Mouse (Mus musculus): ENCODE results near the gene Msx2. TPM values are rescaled to one million over a fixed set of nuclear protein-coding genes. Genes with fewer than 3 reads are reported as not detected.

Msx2 gene
- polyA plus RNA-seq (2014; fragmentation: Nextera tagmentation; extraction: Ambion mirVana), result 23.0 and 25.0 TPM in 2 replicates

DNA sequence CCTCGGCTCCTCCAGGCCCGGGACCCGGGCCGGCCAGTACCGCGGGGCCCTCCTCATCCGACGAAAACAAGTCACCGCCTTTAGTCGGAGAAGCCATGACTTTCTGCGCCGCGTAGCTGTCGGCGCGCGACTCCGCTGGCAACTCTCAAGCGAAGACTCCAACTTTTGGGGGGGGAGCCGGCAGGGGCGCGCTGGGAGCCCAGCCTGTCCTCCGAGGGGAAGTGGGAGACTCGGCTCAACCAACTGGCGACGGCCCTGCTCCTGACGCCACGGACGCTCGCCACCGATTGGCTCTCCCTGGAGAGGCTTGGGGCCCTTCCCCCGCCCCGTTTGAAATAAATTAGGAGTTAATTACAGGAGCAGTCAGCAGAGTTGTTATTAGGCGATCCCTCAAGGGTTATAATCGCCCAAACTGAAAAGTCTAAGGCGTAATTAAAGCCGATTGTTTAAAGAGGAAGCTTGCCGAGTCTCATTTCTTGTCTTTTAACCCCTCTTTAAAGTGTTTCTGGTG, at the start of gene Msx2:
TSS of gene Msx2 (minus strand) at position 461 of the 511 bp plus-strand sequence.
- H3K9me3 ChIP-seq (ENCODE audit: control insufficient read depth, low read length), result no peaks in the 10 kb centered on the region
- peaks cover 20% of the 10 kb centered on the region for H3K4me1 ChIP-seq (ENCODE audit: control insufficient read depth, insufficient read depth, low read length)
- peak within 1 kb of the TSS; percentile 44 for H3K4me3 ChIP-seq (ENCODE audit: low read depth, low read length)
- H3K27me3 ChIP-seq (ENCODE audit: control insufficient read depth, insufficient read depth, low read length), result peaks cover 97% of the 10 kb centered on the region
- DNase-seq (ENCODE audit: low spot score, missing footprints), result peak; percentile 96
- H3K4me2 ChIP-seq, result peak within 1 kb of the TSS; percentile 73
- under 1% methylated on average over 38 of the region's 38 CpGs for WGBS
- H3K9ac ChIP-seq (ENCODE audit: low read length), result peak within 1 kb of the TSS; percentile 61
- ATAC-seq (ENCODE audit: low FRiP score), result peak; percentile 88
- H3K27ac ChIP-seq (ENCODE audit: low read depth, low read length), result no peak within 1 kb of the TSS
- H3K36me3 ChIP-seq (ENCODE audit: control insufficient read depth, insufficient read depth, low read length), result no peaks in the 10 kb centered on the region

DNA sequence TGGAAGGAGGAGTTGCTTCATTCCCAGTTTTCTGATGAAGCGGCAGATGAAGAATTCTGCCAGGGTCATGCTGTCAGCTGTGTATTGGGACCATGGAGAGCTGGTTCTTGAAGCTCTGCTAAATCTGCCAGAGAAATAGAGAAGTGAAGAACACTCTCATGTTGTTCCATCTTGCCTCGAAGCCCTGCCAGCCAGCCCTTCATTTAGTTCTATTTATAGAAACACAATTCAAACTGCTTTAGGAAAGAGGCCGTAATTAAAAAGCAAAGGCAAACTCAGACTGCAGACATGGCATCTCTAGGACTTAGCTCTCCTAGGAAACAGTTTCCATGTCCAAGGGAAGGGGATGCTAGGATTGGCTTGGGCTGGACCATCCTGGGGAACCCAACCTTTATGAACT, 48.6 kb upstream of the Msx2 start:
- no peaks in the 10 kb centered on the region for H3K36me3 ChIP-seq (ENCODE audit: control insufficient read depth, insufficient read depth, low read length)
- H3K4me3 ChIP-seq (ENCODE audit: low read depth, low read length), result no peak overlapping the region
- H3K4me2 ChIP-seq, result no peak overlapping the region
- H3K4me1 ChIP-seq (ENCODE audit: control insufficient read depth, insufficient read depth, low read length), result no peaks in the 10 kb centered on the region
- H3K9ac ChIP-seq (ENCODE audit: low read length), result no peak overlapping the region
- H3K27me3 ChIP-seq (ENCODE audit: control insufficient read depth, insufficient read depth, low read length), result no peaks in the 10 kb centered on the region; the same call in 1 of the 2 replicates
- ATAC-seq (ENCODE audit: low FRiP score), result no peak
- no peaks in the 10 kb centered on the region for H3K9me3 ChIP-seq (ENCODE audit: control insufficient read depth, low read length)
- 84% methylated on average over 3 of the region's 3 CpGs for WGBS
- no peak overlapping the region for H3K27ac ChIP-seq (ENCODE audit: low read depth, low read length)
- DNase-seq (ENCODE audit: low spot score, missing footprints), result no peak

- Histone ChIP-seq H3K4me1 (ENCODE audit: control insufficient read depth, insufficient read depth, low read length) (no peaks in the 10 kb centered on the region), H3K9ac (ENCODE audit: low read length) (no peak overlapping the region), H3K4me3 (ENCODE audit: low read depth, low read length) (no peak overlapping the region), H3K9me3 (ENCODE audit: control insufficient read depth, low read length) (no peaks in the 10 kb centered on the region), H3K27ac (ENCODE audit: low read depth, low read length) (no peak overlapping the region), H3K36me3 (ENCODE audit: control insufficient read depth, insufficient read depth, low read length) (no peaks in the 10 kb centered on the region), H3K27me3 (ENCODE audit: control insufficient read depth, insufficient read depth, low read length) (no peaks in the 10 kb centered on the region), H3K4me2 (no peak overlapping the region)
- ATAC-seq (ENCODE audit: low FRiP score) (no peak), DNase-seq (ENCODE audit: low spot score, missing footprints) (no peak)
- WGBS, result 53% methylated on average over 12 of the region's 12 CpGs
Measured at GRCm38 (mm10) chr13:53520343-53520937, 47.6 kb upstream of the Msx2 start.

DNA sequence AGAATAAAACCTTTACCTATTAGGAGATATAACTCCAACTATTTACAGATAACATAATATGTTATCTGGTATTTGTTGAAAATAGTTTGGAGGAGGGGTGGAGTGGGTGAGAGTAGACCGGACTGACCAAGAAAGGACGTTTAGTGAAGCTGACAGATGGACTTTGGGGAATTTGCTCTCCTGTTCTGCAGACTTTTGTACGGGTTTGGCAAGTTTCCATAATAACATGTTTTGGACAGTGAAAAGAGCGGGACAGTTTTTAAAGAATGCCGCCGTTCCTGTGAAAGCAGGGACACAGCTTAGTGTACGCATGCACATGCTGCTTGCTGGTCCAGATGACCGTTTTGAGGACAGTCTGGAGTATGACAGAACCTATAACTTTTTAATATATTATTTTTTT, 46.9 kb upstream of the Msx2 start:
- no peaks in the 10 kb centered on the region for H3K36me3 ChIP-seq (ENCODE audit: control insufficient read depth, insufficient read depth, low read length)
- no peak for DNase-seq (ENCODE audit: low spot score, missing footprints)
- no peak overlapping the region for H3K27ac ChIP-seq (ENCODE audit: low read depth, low read length)

DNA sequence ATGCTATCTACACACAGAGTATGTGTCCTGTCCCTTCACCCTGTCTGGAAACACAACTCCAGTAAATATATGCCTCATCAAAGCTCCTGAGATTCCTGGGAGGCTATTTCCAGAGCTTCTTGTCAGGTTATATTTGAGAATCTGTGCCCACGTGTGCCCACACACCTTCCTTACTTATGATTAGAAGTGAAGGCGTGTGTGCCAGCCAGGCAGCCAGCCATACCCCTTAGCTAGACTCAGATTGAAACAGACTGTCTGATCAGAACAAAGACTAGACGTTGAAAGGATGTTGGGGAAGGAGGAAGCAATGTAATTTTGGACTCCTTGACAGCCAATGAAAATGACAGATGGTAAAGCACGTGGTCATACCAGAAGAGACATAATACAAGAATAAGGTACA, 45.4 kb upstream of the Msx2 start:
- H3K4me2 ChIP-seq, result no peak overlapping the region
- ATAC-seq (ENCODE audit: low FRiP score) (no peak), DNase-seq (ENCODE audit: low spot score, missing footprints) (no peak)
- WGBS, result 80% methylated on average over 4 of the region's 4 CpGs
- H3K9ac ChIP-seq (ENCODE audit: low read length), result no peak overlapping the region
- no peaks in the 10 kb centered on the region for H3K27me3 ChIP-seq (ENCODE audit: control insufficient read depth, insufficient read depth, low read length)
- no peak overlapping the region for H3K27ac ChIP-seq (ENCODE audit: low read depth, low read length)
- H3K4me3 ChIP-seq (ENCODE audit: low read depth, low read length), result no peak overlapping the region
- H3K4me1 ChIP-seq (ENCODE audit: control insufficient read depth, insufficient read depth, low read length), result no peaks in the 10 kb centered on the region
- H3K36me3 ChIP-seq (ENCODE audit: control insufficient read depth, insufficient read depth, low read length), result no peaks in the 10 kb centered on the region
- no peaks in the 10 kb centered on the region for H3K9me3 ChIP-seq (ENCODE audit: control insufficient read depth, low read length)

More for the DNA sequence above, 46.9 kb upstream of the Msx2 start:
- Histone ChIP-seq H3K27me3 (ENCODE audit: control insufficient read depth, insufficient read depth, low read length) (no peaks in the 10 kb centered on the region), H3K9me3 (ENCODE audit: control insufficient read depth, low read length) (no peaks in the 10 kb centered on the region), H3K4me2 (no peak overlapping the region), H3K4me3 (ENCODE audit: low read depth, low read length) (no peak overlapping the region), H3K4me1 (ENCODE audit: control insufficient read depth, insufficient read depth, low read length) (no peaks in the 10 kb centered on the region), H3K9ac (ENCODE audit: low read length) (no peak overlapping the region)
- ATAC-seq (ENCODE audit: low FRiP score), result no peak
- 81% methylated on average over 8 of the region's 8 CpGs for WGBS

DNA sequence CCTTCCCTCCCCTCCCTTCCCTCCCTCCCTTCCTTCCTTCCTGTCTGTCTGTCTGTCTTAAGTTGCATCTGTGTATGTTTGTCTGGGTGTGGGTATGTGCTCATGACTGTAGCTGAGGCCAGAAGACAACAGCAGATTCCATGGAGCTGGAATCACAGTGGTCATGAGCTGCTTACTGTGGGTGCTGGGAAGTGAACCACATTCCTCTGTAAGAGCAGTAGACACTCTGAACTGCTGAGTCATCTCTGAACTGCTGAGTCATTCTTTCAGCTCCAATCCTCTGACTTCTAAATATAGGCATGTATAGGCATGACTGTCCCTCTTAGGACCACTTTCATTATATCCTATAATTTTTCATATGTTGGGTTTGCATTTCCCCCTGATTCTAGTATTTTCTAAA, 41.7 kb upstream of the Msx2 start:
- no peaks in the 10 kb centered on the region for H3K4me1 ChIP-seq (ENCODE audit: control insufficient read depth, insufficient read depth, low read length)
- no peak for DNase-seq (ENCODE audit: low spot score, missing footprints)
- no peak for ATAC-seq (ENCODE audit: low FRiP score)
- H3K9me3 ChIP-seq (ENCODE audit: control insufficient read depth, low read length), result no peaks in the 10 kb centered on the region
- H3K4me3 ChIP-seq (ENCODE audit: low read depth, low read length), result no peak overlapping the region
- no peaks in the 10 kb centered on the region for H3K36me3 ChIP-seq (ENCODE audit: control insufficient read depth, insufficient read depth, low read length)
- no peak overlapping the region for H3K27ac ChIP-seq (ENCODE audit: low read depth, low read length)
- H3K27me3 ChIP-seq (ENCODE audit: control insufficient read depth, insufficient read depth, low read length), result no peaks in the 10 kb centered on the region
- H3K4me2 ChIP-seq, result no peak overlapping the region
- H3K9ac ChIP-seq (ENCODE audit: low read length), result no peak overlapping the region

GRCm38 (mm10) chr13:53511366-53511765, 38.5 kb upstream of the Msx2 start:
- Histone ChIP-seq H3K36me3 (ENCODE audit: control insufficient read depth, insufficient read depth, low read length) (no peaks in the 10 kb centered on the region), H3K4me1 (ENCODE audit: control insufficient read depth, insufficient read depth, low read length) (no peaks in the 10 kb centered on the region), H3K9ac (ENCODE audit: low read length) (no peak overlapping the region), H3K27me3 (ENCODE audit: control insufficient read depth, insufficient read depth, low read length) (no peaks in the 10 kb centered on the region), H3K4me3 (ENCODE audit: low read depth, low read length) (no peak overlapping the region), H3K4me2 (no peak overlapping the region), H3K9me3 (ENCODE audit: control insufficient read depth, low read length) (no peaks in the 10 kb centered on the region), H3K27ac (ENCODE audit: low read depth, low read length) (no peak overlapping the region)
- ATAC-seq (ENCODE audit: low FRiP score) (no peak), DNase-seq (ENCODE audit: low spot score, missing footprints) (no peak)
- WGBS, result 88% methylated on average over 2 of the region's 2 CpGs

DNA sequence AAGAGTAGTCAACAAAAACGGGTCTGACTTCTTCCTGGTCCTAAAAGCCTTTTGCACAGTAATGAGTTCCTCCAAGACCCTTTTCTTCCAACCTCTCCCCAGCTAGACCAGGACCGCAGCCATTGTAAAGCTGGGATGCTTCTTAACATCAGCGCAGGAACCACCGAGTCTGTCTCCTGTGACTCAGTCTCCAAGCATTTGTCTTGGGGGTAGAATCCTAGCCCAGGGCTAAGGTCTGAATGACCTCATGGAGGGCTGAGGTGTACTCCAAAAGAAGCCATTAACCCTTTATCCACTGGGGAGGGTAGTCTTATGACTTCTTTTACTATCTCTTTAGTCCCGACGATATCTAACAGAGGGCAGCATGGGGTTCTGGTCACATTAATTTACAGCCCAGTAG, 29.5 kb upstream of the Msx2 start:
- Histone ChIP-seq H3K27ac (ENCODE audit: low read depth, low read length) (no peak overlapping the region), H3K27me3 (ENCODE audit: control insufficient read depth, insufficient read depth, low read length) (peaks cover 4% of the 10 kb centered on the region; the same call in 1 of the 2 replicates), H3K36me3 (ENCODE audit: control insufficient read depth, insufficient read depth, low read length) (no peaks in the 10 kb centered on the region), H3K9ac (ENCODE audit: low read length) (no peak overlapping the region), H3K4me3 (ENCODE audit: low read depth, low read length) (no peak overlapping the region), H3K4me1 (ENCODE audit: control insufficient read depth, insufficient read depth, low read length) (peaks cover 9% of the 10 kb centered on the region; the same call in 1 of the 2 replicates), H3K4me2 (no peak overlapping the region), H3K9me3 (ENCODE audit: control insufficient read depth, low read length) (no peaks in the 10 kb centered on the region)
- DNase-seq (ENCODE audit: low spot score, missing footprints) (no peak), ATAC-seq (ENCODE audit: low FRiP score) (no peak)
- 36% methylated on average over 6 of the region's 6 CpGs for WGBS

DNA sequence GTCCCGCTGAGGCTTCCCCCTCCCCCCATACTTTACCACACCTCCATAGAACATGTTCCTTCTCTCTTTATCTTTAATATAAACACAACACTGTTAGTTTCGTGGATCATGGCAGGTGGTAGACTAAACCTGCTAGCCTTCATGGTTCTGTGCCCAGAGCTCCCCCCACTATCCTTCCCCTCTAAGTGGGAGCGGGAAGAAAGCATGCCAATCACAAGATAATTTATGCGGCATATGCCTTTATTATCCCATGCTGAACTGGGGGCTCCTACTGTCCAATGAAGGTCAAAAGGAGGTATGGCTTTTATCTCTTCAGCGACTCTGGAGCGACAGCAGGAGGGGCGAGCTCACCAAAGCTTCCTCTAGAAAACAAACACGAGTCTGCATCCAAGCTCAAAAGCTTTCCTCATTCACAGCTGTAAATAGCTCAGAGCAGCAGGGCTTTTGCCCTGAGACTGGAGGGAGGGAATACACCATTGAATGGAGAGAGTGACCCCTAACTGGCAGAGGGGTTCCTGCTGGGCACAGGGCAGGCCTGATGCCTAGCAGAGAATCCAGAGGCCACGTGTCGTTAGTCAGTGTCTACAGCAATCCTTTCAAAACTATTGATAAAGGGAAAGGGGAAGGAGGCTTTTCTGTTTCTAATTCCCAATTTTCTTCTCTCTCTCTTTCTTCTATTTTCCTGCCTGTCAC, 28.8 kb upstream of the Msx2 start:
- Histone ChIP-seq H3K9me3 (ENCODE audit: control insufficient read depth, low read length) (no peaks in the 10 kb centered on the region), H3K4me2 (no peak overlapping the region), H3K27me3 (ENCODE audit: control insufficient read depth, insufficient read depth, low read length) (peaks cover 4% of the 10 kb centered on the region; the same call in 1 of the 2 replicates), H3K36me3 (ENCODE audit: control insufficient read depth, insufficient read depth, low read length) (no peaks in the 10 kb centered on the region), H3K4me1 (ENCODE audit: control insufficient read depth, insufficient read depth, low read length) (peaks cover 9% of the 10 kb centered on the region; the same call in 1 of the 2 replicates), H3K9ac (ENCODE audit: low read length) (no peak overlapping the region), H3K4me3 (ENCODE audit: low read depth, low read length) (no peak overlapping the region), H3K27ac (ENCODE audit: low read depth, low read length) (no peak overlapping the region)
- WGBS, result 4% methylated on average over 10 of the region's 10 CpGs
- ATAC-seq (ENCODE audit: low FRiP score) (peak; percentile 33; the same call in 1 of the 2 replicates), DNase-seq (ENCODE audit: low spot score, missing footprints) (peak; percentile 84)

Data from midbrain, embryonic 11.5 days (tissue).